Mouse (Mus musculus): ENCODE measurements around the gene Vps36. TPM values are rescaled to one million over a fixed set of nuclear protein-coding genes. Genes with fewer than 3 reads are reported as not detected.

The Vps36 gene
- polyA plus RNA-seq (2016; fragmentation: Nextera tagmentation; extraction: Ambion mirVana), result 36.4 and 37.4 TPM in 2 replicates

DNA sequence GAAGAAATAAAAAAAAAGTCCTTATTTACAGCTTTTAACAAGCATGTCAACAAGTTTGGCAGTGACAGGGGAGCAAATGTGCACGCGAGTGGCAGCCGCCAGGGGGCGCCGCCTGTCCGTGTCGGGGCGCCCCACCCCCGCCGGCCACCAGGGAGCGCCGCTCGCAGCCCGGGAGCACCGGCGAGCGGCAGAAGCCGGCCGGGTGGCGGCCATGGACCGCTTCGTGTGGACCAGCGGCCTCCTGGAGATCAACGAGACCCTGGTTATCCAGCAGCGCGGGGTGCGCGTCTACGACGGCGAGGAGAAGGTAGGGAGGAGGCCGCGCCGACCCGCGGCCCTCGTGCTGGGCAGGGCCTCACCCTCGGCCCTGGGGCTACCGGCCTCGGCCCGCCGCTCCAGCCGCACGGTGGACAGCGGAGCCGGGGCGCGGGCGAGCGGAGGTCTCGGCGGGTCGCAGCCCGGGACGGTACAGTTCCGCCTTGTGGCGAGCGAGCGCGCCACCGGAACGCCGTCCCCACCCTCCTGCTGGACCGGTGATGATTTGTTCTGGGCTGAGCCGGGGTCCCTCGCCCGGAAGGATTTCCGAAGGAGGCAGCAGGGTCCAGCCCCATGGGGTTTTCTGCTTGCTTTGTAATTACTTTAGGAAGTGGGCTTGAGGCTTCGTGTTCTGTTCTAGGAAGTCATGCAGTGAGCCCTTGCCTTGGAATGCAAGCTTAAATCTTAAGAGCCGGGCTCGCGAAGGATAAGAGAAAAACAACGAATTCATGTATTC, at the start of gene Vps36:
TSS of gene Vps36 (plus strand) at position 150 of the 772 bp plus-strand sequence.
- peak within 1 kb of the TSS; percentile 59 for H3K4me2 ChIP-seq (replicated peaks)
- peak within 1 kb of the TSS; percentile 92 for H3K9ac ChIP-seq
- peak; percentile 93 for ATAC-seq (ENCODE audit: insufficient number of reproducible peaks, insufficient read depth, low FRiP score, low TSS enrichment)
- under 1% methylated on average over 64 of the region's 73 CpGs for WGBS
- peak within 1 kb of the TSS; percentile 85 for H3K4me3 ChIP-seq
- peak within 1 kb of the TSS; percentile 98 for H3K27ac ChIP-seq
- no peaks in the 10 kb centered on the region for H3K27me3 ChIP-seq
- no peaks in the 10 kb centered on the region for H3K9me3 ChIP-seq
- peaks cover 7% of the 10 kb centered on the region; the same call in 1 of the 2 replicates for H3K4me1 ChIP-seq
- no peaks in the 10 kb centered on the region; the same call in 1 of the 2 replicates for H3K36me3 ChIP-seq

DNA sequence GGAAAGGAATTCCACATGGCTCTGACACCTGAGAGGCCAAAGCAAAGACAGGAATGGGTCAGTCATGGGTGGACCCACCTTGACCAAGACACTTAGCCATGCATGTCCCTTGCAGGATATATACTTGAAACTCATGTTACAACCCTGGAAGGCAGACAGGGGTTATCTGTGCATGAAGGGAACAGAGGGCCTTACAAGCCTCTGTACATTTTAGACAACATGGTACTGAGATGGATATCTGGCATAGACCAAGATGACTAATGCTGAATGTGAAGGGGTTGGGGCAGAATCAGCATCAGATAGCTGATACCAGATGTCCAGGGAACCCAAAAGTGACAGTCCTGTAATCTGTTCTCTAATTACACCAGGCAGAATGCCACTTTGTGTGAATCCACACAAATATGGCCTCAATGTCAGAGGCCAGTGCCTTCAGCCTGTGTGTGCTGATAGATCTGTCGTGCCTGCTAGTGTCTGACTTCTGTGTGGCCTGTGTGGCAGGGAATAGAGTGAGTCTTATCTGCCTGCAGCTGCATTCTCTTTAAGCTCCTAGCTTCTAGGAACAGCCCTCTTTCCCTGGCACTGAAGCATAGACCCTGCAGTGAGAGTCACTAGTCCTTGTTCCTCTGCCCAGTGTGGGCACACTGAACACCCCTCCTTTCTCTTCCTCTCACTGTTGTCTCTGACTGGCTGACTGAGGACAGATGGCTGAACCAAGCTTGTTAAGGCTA, 48.7 kb upstream of the Vps36 start:
- H3K4me3 ChIP-seq, result no peak overlapping the region
- peaks cover 3% of the 10 kb centered on the region; the same call in 1 of the 2 replicates for H3K36me3 ChIP-seq
- H3K27me3 ChIP-seq, result no peaks in the 10 kb centered on the region
- H3K4me2 ChIP-seq (replicated peaks), result no peak overlapping the region
- no peak overlapping the region for H3K27ac ChIP-seq
- no peak for ATAC-seq (ENCODE audit: insufficient number of reproducible peaks, insufficient read depth, low FRiP score, low TSS enrichment)
- no peak overlapping the region for H3K9ac ChIP-seq
- H3K9me3 ChIP-seq, result no peaks in the 10 kb centered on the region
- WGBS, result 72% methylated on average over 1 of the region's 1 CpGs
- H3K4me1 ChIP-seq, result no peaks in the 10 kb centered on the region

DNA sequence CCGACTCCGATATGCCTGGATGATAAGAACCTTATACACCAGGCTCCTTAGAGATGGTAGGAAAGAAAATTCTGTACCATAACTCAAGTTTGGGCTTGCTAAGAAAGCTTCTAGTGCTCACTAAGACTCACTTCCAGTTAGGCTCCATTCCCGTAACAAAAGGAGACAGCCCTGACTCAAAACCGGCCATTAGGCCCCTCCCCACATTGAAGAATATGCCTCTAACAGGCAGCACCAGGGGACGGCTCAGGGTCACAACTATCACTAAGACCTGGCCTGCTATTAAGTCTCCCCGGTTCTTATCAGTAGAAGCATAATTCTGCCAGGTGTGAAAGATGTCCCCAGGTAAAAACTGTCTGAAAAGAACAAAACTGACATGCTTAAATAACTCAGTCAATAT, 46.8 kb upstream of the Vps36 start:
- no peaks in the 10 kb centered on the region for H3K9me3 ChIP-seq

DNA sequence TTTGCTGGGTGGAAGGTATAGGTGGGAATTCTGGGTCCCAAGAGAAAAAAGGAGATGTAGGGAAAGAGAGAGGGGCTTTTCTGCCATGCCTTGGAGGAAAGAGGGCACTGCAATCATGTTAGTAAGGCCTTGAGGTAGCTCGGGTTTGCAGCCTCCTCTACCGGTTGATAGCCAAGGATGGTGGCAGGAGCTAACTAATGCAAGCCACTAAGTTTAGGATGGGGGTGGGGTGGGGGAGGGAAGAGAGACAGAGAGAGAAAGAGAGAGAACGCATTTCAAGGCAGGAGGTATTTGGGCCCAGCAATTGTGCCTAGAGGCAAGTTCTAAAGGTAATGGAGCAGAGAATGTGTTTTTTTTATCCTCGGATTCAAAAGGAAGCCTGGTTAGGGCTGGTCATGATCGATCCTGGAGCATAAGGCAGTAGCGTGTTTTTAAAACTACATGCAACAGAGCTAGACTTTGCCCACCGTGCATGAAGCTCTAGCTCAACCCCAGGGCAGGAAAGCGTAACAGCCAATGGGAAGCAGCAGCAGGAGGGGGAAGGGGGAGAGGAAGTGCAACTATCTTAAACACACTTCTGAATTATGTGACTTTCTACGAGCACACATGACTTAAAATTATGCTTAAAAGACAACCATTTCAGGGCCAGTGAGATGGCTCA, 44.8 kb upstream of the Vps36 start:
- Histone ChIP-seq H3K27me3 (no peaks in the 10 kb centered on the region), H3K9me3 (no peaks in the 10 kb centered on the region), H3K9ac (no peak overlapping the region), H3K4me2 (replicated peaks) (no peak overlapping the region), H3K27ac (no peak overlapping the region), H3K4me3 (no peak overlapping the region), H3K4me1 (no peaks in the 10 kb centered on the region), H3K36me3 (peaks cover 3% of the 10 kb centered on the region; the same call in 1 of the 2 replicates)
- no peak for ATAC-seq (ENCODE audit: insufficient number of reproducible peaks, insufficient read depth, low FRiP score, low TSS enrichment)
- WGBS, result 72% methylated on average over 9 of the region's 9 CpGs

More for the DNA sequence above, 46.8 kb upstream of the Vps36 start:
- 79% methylated on average over 6 of the region's 6 CpGs for WGBS
- Histone ChIP-seq H3K9ac (no peak overlapping the region), H3K4me2 (replicated peaks) (no peak overlapping the region), H3K4me1 (no peaks in the 10 kb centered on the region), H3K27ac (no peak overlapping the region), H3K27me3 (no peaks in the 10 kb centered on the region), H3K4me3 (no peak overlapping the region), H3K36me3 (peaks cover 3% of the 10 kb centered on the region; the same call in 1 of the 2 replicates)
- no peak for ATAC-seq (ENCODE audit: insufficient number of reproducible peaks, insufficient read depth, low FRiP score, low TSS enrichment)

DNA sequence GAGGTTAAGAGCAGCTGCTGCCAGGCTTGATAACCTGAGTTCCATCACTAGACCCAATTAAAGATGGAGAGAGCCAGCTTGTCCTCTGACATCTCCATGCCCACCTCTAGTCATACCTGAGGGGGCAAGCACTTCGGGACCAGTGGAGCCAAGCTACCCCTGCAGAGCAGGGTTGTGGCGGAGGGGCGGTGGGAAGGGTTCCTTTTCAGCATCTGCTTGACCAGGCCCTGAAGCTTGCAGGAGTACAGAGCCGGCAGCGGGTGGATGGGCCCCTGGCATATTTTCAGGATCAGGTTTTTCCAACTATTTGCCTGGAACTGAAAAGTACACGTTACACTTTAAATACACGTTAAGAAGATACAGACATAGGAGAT, 44.3 kb upstream of the Vps36 start:
- H3K4me2 ChIP-seq (replicated peaks), result no peak overlapping the region
- no peak overlapping the region for H3K9ac ChIP-seq
- no peaks in the 10 kb centered on the region for H3K4me1 ChIP-seq
- no peak for ATAC-seq (ENCODE audit: insufficient number of reproducible peaks, insufficient read depth, low FRiP score, low TSS enrichment)
- no peaks in the 10 kb centered on the region for H3K9me3 ChIP-seq
- H3K4me3 ChIP-seq, result no peak overlapping the region
- H3K27me3 ChIP-seq, result no peaks in the 10 kb centered on the region
- no peak overlapping the region for H3K27ac ChIP-seq
- WGBS, result 87% methylated on average over 7 of the region's 7 CpGs
- H3K36me3 ChIP-seq, result peaks cover 3% of the 10 kb centered on the region; the same call in 1 of the 2 replicates

DNA sequence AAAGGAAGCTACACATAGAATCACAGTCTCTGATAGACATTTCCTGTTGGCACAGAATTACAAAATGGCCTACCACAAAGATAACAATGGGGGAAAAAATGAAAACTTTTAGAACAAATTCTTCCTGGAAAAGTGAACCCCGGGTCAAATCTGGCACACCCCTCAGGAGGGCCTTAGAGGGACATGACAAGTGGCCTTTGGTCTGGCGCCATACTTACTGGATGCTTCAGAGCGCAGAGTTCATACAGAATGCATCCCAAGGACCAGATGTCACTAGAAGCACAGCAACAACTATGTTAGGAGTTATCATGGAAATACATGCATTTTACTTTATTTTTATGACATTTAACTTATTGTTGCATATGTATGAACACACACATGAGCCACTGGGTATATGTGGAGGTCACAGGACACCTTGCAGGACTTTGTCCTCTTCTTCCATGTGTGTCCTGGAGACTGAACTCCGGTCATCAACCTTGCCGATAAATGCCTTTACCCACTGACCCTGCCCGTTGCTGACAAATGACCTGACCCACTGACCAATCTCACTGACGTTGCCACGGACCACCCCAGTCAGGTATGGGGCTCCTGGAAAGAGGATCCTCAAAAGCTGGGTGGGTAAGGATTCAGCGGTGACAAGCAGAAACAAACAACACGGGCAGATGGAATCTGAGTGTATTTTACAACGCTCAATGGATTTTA, 42.8 kb upstream of the Vps36 start:
- H3K4me2 ChIP-seq (replicated peaks), result no peak overlapping the region
- no peaks in the 10 kb centered on the region for H3K9me3 ChIP-seq
- no peak overlapping the region for H3K9ac ChIP-seq
- WGBS, result 86% methylated on average over 11 of the region's 11 CpGs
- peaks cover 5% of the 10 kb centered on the region; the same call in 1 of the 2 replicates for H3K36me3 ChIP-seq
- ATAC-seq (ENCODE audit: insufficient number of reproducible peaks, insufficient read depth, low FRiP score, low TSS enrichment), result no peak
- no peak overlapping the region for H3K27ac ChIP-seq
- no peaks in the 10 kb centered on the region for H3K4me1 ChIP-seq
- H3K27me3 ChIP-seq, result no peaks in the 10 kb centered on the region
- no peak overlapping the region for H3K4me3 ChIP-seq

DNA sequence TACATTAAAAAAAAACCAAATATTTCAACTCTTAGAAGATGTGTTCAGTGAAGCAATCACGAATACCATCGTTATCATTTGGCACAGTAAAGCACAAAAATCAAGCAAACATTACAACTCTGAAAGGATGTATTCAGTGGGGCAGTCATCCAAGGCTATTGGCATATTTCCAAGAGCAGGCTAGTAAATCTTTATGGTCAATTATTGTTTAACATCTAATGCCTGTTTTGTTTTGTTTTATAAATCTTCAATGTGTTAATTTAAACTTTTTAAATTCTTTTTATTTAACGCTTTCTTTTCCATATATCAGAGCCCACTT, 42.3 kb upstream of the Vps36 start:
- H3K9ac ChIP-seq, result no peak overlapping the region
- no peaks in the 10 kb centered on the region for H3K9me3 ChIP-seq
- H3K27ac ChIP-seq, result no peak overlapping the region
- no peak overlapping the region for H3K4me3 ChIP-seq
- no peaks in the 10 kb centered on the region for H3K27me3 ChIP-seq
- no peaks in the 10 kb centered on the region for H3K4me1 ChIP-seq
- WGBS, result 95% methylated on average over 3 of the region's 3 CpGs
- ATAC-seq (ENCODE audit: insufficient number of reproducible peaks, insufficient read depth, low FRiP score, low TSS enrichment), result no peak
- H3K4me2 ChIP-seq (replicated peaks), result no peak overlapping the region
- H3K36me3 ChIP-seq, result peaks cover 5% of the 10 kb centered on the region; the same call in 1 of the 2 replicates

DNA sequence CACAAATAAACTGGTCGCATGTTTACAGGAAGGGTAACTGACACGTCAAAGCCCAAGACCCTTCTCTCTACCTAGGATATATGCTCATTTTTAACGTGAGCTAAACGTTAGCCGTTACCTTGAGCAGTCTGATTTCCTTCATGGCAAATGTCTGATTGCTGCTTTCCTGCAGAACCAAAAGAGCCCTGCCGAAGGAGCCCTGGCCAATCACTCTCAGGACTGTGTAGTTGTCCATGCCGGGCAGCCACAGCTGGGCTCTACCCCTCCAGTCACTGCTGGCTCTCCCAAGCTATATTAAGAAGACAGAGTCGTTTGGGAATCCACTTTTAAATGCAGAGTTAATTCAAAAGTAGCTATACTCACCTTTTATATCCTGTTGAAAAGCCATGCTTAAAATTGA, 30.4 kb upstream of the Vps36 start:
- Histone ChIP-seq H3K27me3 (no peaks in the 10 kb centered on the region), H3K27ac (no peak overlapping the region), H3K36me3 (peaks cover 10% of the 10 kb centered on the region; the same call in 1 of the 2 replicates), H3K4me1 (peaks cover 5% of the 10 kb centered on the region; the same call in 1 of the 2 replicates), H3K4me3 (no peak overlapping the region), H3K9me3 (no peaks in the 10 kb centered on the region), H3K4me2 (replicated peaks) (no peak overlapping the region), H3K9ac (no peak overlapping the region)
- no peak for ATAC-seq (ENCODE audit: insufficient number of reproducible peaks, insufficient read depth, low FRiP score, low TSS enrichment)
- WGBS, result 85% methylated on average over 8 of the region's 8 CpGs

DNA sequence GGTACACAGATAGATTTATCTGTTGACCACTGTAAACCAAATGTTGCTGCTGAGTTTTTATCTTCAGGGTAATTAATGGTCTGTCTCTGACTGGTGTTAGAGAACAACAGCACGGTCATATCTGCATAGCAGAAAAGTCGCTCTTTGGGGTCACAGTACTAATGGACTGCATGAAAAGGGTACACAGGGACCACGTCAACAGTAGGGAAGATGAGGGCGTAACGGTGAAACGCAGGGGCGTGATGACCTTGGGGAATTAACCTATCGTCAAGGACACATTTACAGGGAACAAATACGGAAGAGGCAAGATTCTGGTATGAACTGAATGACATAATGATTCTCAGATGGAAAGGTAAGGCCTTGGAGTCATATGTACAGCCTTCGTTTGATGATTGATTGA, 28.2 kb upstream of the Vps36 start:
- H3K4me2 ChIP-seq (replicated peaks), result no peak overlapping the region
- H3K36me3 ChIP-seq, result peaks cover 19% of the 10 kb centered on the region
- 82% methylated on average over 10 of the region's 10 CpGs for WGBS
- no peak overlapping the region for H3K9ac ChIP-seq
- H3K4me3 ChIP-seq, result no peak overlapping the region
- H3K9me3 ChIP-seq, result no peaks in the 10 kb centered on the region
- ATAC-seq (ENCODE audit: insufficient number of reproducible peaks, insufficient read depth, low FRiP score, low TSS enrichment), result no peak
- H3K4me1 ChIP-seq, result peaks cover 5% of the 10 kb centered on the region; the same call in 1 of the 2 replicates
- H3K27me3 ChIP-seq, result no peaks in the 10 kb centered on the region
- H3K27ac ChIP-seq, result no peak overlapping the region

DNA sequence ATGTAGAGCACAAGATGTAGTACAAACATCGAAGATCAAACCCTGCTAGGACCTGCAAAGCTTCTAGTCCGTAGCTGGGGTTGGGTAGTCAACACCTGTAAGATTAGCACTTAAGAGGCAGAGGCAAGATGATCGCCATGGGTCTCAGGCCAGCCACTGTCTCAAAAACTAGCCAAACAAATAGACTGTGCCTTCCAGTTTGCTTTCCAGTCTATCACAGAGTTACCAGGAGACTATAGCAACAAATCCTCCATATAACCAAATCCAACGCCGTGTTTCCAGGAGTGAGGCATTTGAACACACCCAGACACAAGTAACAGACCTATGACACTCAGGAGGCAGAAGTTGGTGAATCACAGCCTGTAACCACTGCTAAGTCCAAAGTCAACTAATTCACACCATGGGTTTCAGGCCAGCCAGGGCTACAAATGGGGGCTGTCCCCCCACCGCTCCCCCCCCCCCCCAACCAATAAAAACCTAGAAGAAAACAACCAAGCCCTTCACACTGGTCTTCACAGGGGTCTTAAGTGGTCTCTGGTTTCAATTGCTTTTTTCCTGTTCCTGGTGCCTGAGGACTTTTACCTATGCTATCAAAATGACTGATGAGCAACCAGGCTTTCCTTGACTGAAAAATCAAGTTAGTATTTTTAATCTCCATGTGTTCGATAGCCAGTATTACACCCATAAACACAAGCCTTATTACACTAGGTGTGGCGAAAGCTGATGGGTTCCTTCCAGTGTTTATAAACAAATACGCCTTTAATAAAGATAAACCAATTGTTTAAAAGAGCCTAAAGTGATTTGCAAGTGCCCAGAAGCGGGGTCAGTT, 27.1 kb upstream of the Vps36 start:
- Histone ChIP-seq H3K9me3 (no peaks in the 10 kb centered on the region), H3K4me1 (peaks cover 5% of the 10 kb centered on the region; the same call in 1 of the 2 replicates), H3K27me3 (no peaks in the 10 kb centered on the region), H3K4me2 (replicated peaks) (peak overlapping the region; percentile 50), H3K27ac (peak overlapping the region; percentile 81), H3K4me3 (peak overlapping the region; percentile 52), H3K9ac (peak overlapping the region; percentile 52), H3K36me3 (peaks cover 19% of the 10 kb centered on the region)
- 54% methylated on average over 10 of the region's 10 CpGs for WGBS
- peak; percentile 3; the same call in 1 of the 2 replicates for ATAC-seq (ENCODE audit: insufficient number of reproducible peaks, insufficient read depth, low FRiP score, low TSS enrichment)

All from embryonic facial prominence, embryonic 12.5 days (tissue).